Mouse (Mus musculus): Measurements from ENCODE around the gene Dcpp2. TPM values are rescaled to one million over a fixed set of nuclear protein-coding genes. Genes with fewer than 3 reads are reported as not detected.
"Not testable (repeated sequence)": the region's sequence is repeated elsewhere in the genome, so short reads cannot be mapped to it uniquely, and the experiment has no call there.

Gene Dcpp2
- total RNA-seq, 2 experiments from 2014 or later, result not detected

GRCm38 (mm10) chr17:23917158-23917557 lies 36.5 kb downstream of the Dcpp2 start, which contains the start of gene Dcpp3:
Gene Dcpp3 (plus strand): TSS chr17:23917458.
- DNase-seq (ENCODE audit: low spot score in 2 of 2); intact Hi-C loops (cut with DNase I): not testable (repeated sequence)

GRCm38 (mm10) chr17:23924531-23925007 lies 43.9 kb downstream of the Dcpp2 start:
- DNase-seq (ENCODE audit: low spot score in 2 of 2), result peak; percentile 88 to 93
- intact Hi-C loops (cut with DNase I), result loop anchor here (5.0 kb wide), 1 partner anchor 47 kb away; no protein-coding TSS in a partner anchor

- peak; percentile 57 to 63 for DNase-seq (ENCODE audit: low spot score in 2 of 2)
- intact Hi-C loops (cut with DNase I), result no loop called here
These were observed 44.4 kb downstream of the Dcpp2 start for GRCm38 (mm10) chr17:23925090-23925493.

GRCm38 (mm10) chr17:23931157-23931556 lies 50.5 kb downstream of the Dcpp2 start:
- DNase-seq (ENCODE audit: low spot score in 2 of 2), result no peak
- intact Hi-C loops (cut with DNase I), result no loop called here

- intact Hi-C loops (cut with DNase I), result no loop called here
- DNase-seq (ENCODE audit: low spot score in 2 of 2), result no peak
These were observed 60.7 kb downstream of the Dcpp2 start, which contains the start of gene Sbp for GRCm38 (mm10) chr17:23941372-23941771. Gene Sbp (plus strand): TSS chr17:23941672.

GRCm38 (mm10) chr17:23947486-23947885 lies 66.8 kb downstream of the Dcpp2 start:
- DNase-seq (ENCODE audit: low spot score in 2 of 2), result peak in 1 of 2 experiments; percentile 57
- intact Hi-C loops (cut with DNase I), result not testable (repeated sequence)

GRCm38 (mm10) chr17:23949068-23949467 lies 68.4 kb downstream of the Dcpp2 start:
- intact Hi-C loops (cut with DNase I), result no loop called here
- no peak for DNase-seq (ENCODE audit: low spot score in 2 of 2)

Other genes starting within 250 kb of the Dcpp2 start
- gene Mmp25, start 235.6 kb upstream of the Dcpp2 start, total RNA-seq (2021), result under 1 TPM; 0.32 to 0.34 TPM
- gene Bicdl2, start 220.4 kb upstream of the Dcpp2 start, total RNA-seq (2021), result not detected
- 100 to 1,000 TPM; 127 to 129 TPM for gene Hcfc1r1, start 207.3 kb upstream of the Dcpp2 start, total RNA-seq (2021)
- gene Thoc6, start 207.0 kb upstream of the Dcpp2 start, total RNA-seq (2021), result 1 to 10 TPM; 5.2 to 7.4 TPM
- 10 to 100 TPM; 10.3 to 13.5 TPM for gene Tnfrsf12a, start 203.4 kb upstream of the Dcpp2 start, total RNA-seq (2021)
- not detected for gene Cldn6, start 201.6 kb upstream of the Dcpp2 start, total RNA-seq (2021)
- gene Cldn9, start 196.9 kb upstream of the Dcpp2 start, total RNA-seq (2021), result under 1 TPM in 1 of 2 experiments, not detected in 1; 0.25 TPM
- gene 1520401A03Rik, start 158.1 kb upstream of the Dcpp2 start, total RNA-seq (2021), result not detected
- 1 to 10 TPM; 3.0 to 3.3 TPM for gene Pkmyt1, start 154.5 kb upstream of the Dcpp2 start, total RNA-seq (2021)
- gene Paqr4, start 140.0 kb upstream of the Dcpp2 start, total RNA-seq (2021), result 10 to 100 TPM; 52.8 to 58.2 TPM
- gene Kremen2, start 135.0 kb upstream of the Dcpp2 start, total RNA-seq (2021), result under 1 TPM; 0.60 to 0.71 TPM
- gene Flywch1, start 109.3 kb upstream of the Dcpp2 start, total RNA-seq (2021), result 100 to 1,000 TPM; 304 to 305 TPM
- gene Flywch2, start 94.8 kb upstream of the Dcpp2 start, total RNA-seq (2021), result 10 to 100 TPM; 14.5 to 15.4 TPM
- 100 to 1,000 TPM; 495 to 577 TPM for gene Srrm2, start 90.3 kb upstream of the Dcpp2 start, total RNA-seq (2021)
- 100 to 1,000 TPM; 359 to 371 TPM for gene Elob, start 51.7 kb upstream of the Dcpp2 start, total RNA-seq (2021)
- not detected for gene Prss33, start 44.8 kb upstream of the Dcpp2 start, total RNA-seq (2021)
- not detected for gene Prss32, start 37.0 kb upstream of the Dcpp2 start, total RNA-seq (2021)
- gene Prss41, start 36.7 kb upstream of the Dcpp2 start, total RNA-seq (2021), result 1 to 10 TPM; 1.1 to 2.3 TPM
- gene Prss21, start 12.8 kb upstream of the Dcpp2 start, total RNA-seq (2021), result not detected
- not detected for gene Dcpp1, start within 50 bp of the Dcpp2 start, total RNA-seq (2021)
- not detected for gene Dcpp3, start 36.6 kb downstream of the Dcpp2 start, total RNA-seq (2021)
- gene Sbp, start 60.8 kb downstream of the Dcpp2 start, total RNA-seq (2021), result not detected
- gene Sbpl, start 74.4 kb downstream of the Dcpp2 start, total RNA-seq (2021), result not detected
- under 1 TPM; 0.30 to 0.44 TPM for gene Prss30, start 99.7 kb downstream of the Dcpp2 start, total RNA-seq (2021)
- gene Prss22, start 117.2 kb downstream of the Dcpp2 start, total RNA-seq (2021), result 1 to 10 TPM; 1.2 to 1.6 TPM
- not detected for gene Prss27, start 157.3 kb downstream of the Dcpp2 start, total RNA-seq (2021)
- 10 to 100 TPM; 25.7 to 27.0 TPM for gene Kctd5, start 192.6 kb downstream of the Dcpp2 start, total RNA-seq (2021)